Mouse (Mus musculus): ENCODE measurements around the gene Olfr272.

DNA sequence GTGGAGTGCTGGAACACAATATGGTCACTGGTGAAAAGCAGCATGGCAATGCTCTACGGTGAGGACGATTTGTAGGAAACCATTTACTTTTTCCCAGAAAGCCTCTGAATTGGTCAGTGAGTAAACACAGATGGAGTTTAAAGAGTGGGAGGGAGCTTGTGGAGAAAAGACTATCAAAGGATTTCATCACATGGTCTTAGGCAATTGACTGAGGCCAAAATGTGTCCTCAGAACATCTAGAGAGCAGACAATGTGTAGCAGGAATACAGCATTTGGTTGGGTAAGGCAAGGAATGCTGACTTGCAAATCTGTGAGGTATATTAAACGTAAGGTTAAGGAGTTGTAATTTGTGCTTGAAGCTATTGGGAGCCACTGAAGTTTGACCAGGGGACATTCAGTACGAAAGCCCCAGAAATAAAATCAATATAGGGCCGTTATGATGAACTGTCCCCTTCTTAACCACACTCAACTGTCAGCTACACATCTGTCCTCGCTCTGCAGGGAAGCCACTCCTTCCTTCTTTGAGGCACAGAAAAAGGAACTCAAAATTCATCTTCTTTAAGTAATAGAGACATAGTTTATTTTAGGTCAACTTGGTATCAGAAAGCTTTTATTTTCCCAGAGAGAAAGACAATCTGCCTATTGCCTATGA is 2.2 kb downstream of the Olfr272 start:
- TF ChIP-seq HCFC1 (IDR thresholded peaks at IDR 0.05; ENCODE audit: borderline replicate concordance, insufficient read depth, low read length) (no peak), ZC3H11A (IDR thresholded peaks at IDR 0.05; ENCODE audit: borderline replicate concordance, low read depth, low read length) (no peak), ZNF384 (IDR thresholded peaks at IDR 0.05; ENCODE audit: low read depth, low read length) (no peak), CHD2 (IDR thresholded peaks at IDR 0.05; ENCODE audit: low read depth, low read length) (no peak), MAFK (IDR thresholded peaks at IDR 0.05; ENCODE audit: insufficient read depth, low read depth, low read length) (no peak)
